Mouse (Mus musculus) embryonic facial prominence, embryonic 10.5 days (tissue): Measurements from ENCODE around the gene Catsperz. TPM values are rescaled to one million over a fixed set of nuclear protein-coding genes. Genes with fewer than 3 reads are reported as not detected.

Experiments used
- DNase-seq: peaks from one replicate; pipeline ENCODE4 v3.0.0-alpha.2; 2017; ENCODE audit warnings: low spot score
- H3K27ac ChIP-seq: fragments of 300-500 bp; sonication (generic); replicated peaks from 2 replicates; pipeline ENCODE4 v1.5.1; 2016; ENCODE audit warnings: mild to moderate bottlenecking
- H3K27me3 ChIP-seq: fragments of 300-500 bp; sonication (generic); replicated peaks from 2 replicates; pipeline ENCODE4 v1.6.1; 2016; ENCODE audit warnings: low read depth, mild to moderate bottlenecking; ENCODE audit not compliant: poor library complexity, severe bottlenecking
- H3K36me3 ChIP-seq: fragments of 300-500 bp; sonication (generic); replicated peaks from 2 replicates; pipeline ENCODE4 v1.6.1; 2016; ENCODE audit warnings: mild to moderate bottlenecking, moderate library complexity
- H3K4me1 ChIP-seq: fragments of 300-500 bp; sonication (generic); 2 replicates; pipeline ENCODE4 v1.6.1; 2016
- H3K4me3 ChIP-seq: fragments of 300-500 bp; sonication (generic); 2 replicates; pipeline ENCODE4 v1.5.1; 2016; ENCODE audit warnings: mild to moderate bottlenecking, moderate library complexity
- H3K9me3 ChIP-seq: fragments of 300-500 bp; sonication (generic); 2 replicates; pipeline ENCODE4 v1.6.1; 2016; ENCODE audit warnings: mild to moderate bottlenecking
- WGBS: fragments of 180-500 bp; shearing (Covaris S2); methylation state at CpG from one replicate; pipeline ENCODE4 v1.1.7; 2016; 5-methylcytosine and 5-hydroxymethylcytosine counted together
- microRNA-seq: library from miRNA; unstranded; fragments of <30 nt; microRNA quantifications from one replicate; pipeline ENCODE4, GENCODE M21; 2017
- polyA plus RNA-seq: library from polyadenylated mRNA; unstranded; fragments of >200 nt; fragmentation: Nextera tagmentation; extraction: Ambion mirVana; gene quantifications from 2 replicates; pipeline ENCODE4 v1.2.1, GENCODE M21; 2016

Gene Catsperz
- polyA plus RNA-seq, 1 experiment from 2014 or later, result 0.74 TPM

DNA sequence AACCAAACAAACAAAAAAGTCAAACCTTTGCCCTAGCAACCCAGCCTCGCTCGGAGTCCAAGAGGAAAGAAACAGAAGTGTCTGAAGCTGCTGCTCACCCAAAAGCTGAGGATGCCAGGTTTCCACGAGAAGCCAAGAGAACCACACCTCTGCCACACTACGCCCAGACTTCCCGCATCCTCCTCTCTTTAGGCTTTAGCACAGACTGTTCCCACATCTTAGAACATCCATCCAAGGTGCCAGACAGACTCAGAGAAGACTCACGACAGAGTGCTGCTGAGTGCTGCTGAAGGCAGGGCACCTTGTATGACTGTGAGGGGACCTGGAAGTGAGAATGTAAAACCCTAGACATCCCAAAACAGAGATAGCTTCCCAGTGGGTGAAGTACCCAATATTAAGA is 49.3 kb downstream of the Catsperz start:
- 92% methylated on average over 6 of the region's 6 CpGs for WGBS
- no peak overlapping the region for H3K4me3 ChIP-seq
- DNase-seq, result no peak
- H3K9me3 ChIP-seq, result peaks cover 8% of the 10 kb centered on the region; the same call in 1 of the 2 replicates
- no peaks in the 10 kb centered on the region for H3K27me3 ChIP-seq
- peaks cover 4% of the 10 kb centered on the region; the same call in 1 of the 2 replicates for H3K4me1 ChIP-seq
- H3K27ac ChIP-seq, result no peak overlapping the region
- no peaks in the 10 kb centered on the region for H3K36me3 ChIP-seq

DNA sequence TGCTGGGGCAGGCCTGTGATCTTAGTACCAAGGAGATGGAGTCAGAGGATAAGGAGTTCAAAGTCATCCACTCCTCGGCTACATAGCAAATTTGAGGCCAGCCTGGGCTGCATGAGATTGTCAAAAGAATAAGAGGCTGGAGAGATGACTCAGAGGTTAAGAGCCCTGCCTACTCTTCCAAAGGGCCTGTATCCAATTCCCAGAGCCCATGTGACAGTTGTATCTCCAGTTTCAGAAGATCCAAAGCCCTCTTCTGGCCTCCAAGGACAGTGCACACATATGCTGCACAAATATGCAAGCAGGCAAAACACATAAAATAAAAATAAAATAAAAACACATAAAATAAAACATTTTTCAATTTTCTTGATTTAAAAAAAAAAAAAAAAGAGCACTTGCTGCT is 50.9 kb downstream of the Catsperz start:
- peaks cover 8% of the 10 kb centered on the region for H3K4me1 ChIP-seq
- WGBS, result 83% methylated on average over 1 of the region's 1 CpGs

DNA sequence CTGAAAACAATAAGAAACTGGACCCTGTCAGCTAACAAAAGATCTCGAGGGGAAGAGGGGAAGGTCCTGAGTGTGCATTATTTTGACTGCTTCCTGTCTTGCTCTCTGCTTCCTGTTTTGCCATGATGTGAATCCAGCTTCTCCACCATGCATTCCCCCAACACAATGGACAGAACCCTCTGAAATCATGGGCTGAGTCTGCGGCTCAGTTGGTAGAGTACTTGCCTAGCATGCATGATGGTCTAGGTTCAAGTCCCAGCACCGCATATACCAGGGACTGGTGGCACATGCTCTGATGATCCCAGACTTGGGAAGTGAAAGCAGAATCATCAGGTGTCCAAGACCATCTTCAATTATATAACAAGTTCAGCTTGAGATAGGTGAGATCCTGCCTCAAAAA is 52.5 kb downstream of the Catsperz start:
- H3K4me1 ChIP-seq, result peaks cover 10% of the 10 kb centered on the region
- H3K36me3 ChIP-seq, result no peaks in the 10 kb centered on the region
- no peak overlapping the region for H3K27ac ChIP-seq
- DNase-seq, result no peak
- no peaks in the 10 kb centered on the region for H3K9me3 ChIP-seq
- H3K27me3 ChIP-seq, result no peaks in the 10 kb centered on the region
- H3K4me3 ChIP-seq, result no peak overlapping the region
- 81% methylated on average over 3 of the region's 3 CpGs for WGBS

More for the DNA sequence above, 50.9 kb downstream of the Catsperz start:
- Histone ChIP-seq H3K4me3 (no peak overlapping the region), H3K36me3 (no peaks in the 10 kb centered on the region), H3K27me3 (no peaks in the 10 kb centered on the region), H3K27ac (no peak overlapping the region), H3K9me3 (no peaks in the 10 kb centered on the region)
- no peak for DNase-seq

Small RNAs within 50 kb of the gene (microRNA-seq; reads per million reads assigned to microRNA genes)
- gene Mir6990, result 1.2 reads per million

Other genes starting within 250 kb of the Catsperz start
- gene Rps6ka4, start 84.7 kb downstream of the Catsperz start, polyA plus RNA-seq, result 5.3 and 7.0 TPM in 2 replicates
- gene Ccdc88b, start 67.2 kb downstream of the Catsperz start, polyA plus RNA-seq, result 0.62 and 0.67 TPM in 2 replicates
- 150 and 168 TPM in 2 replicates for gene Trmt112, start 15.7 kb downstream of the Catsperz start, polyA plus RNA-seq
- 137 and 140 TPM in 2 replicates for gene Prdx5, start 15.3 kb downstream of the Catsperz start, polyA plus RNA-seq
- gene Esrra, start 3.6 kb downstream of the Catsperz start, polyA plus RNA-seq, result 7.9 and 8.9 TPM in 2 replicates
- 0.23 TPM in 1 of 2 replicates, not detected in the other for gene Kcnk4, start 9.1 kb upstream of the Catsperz start, polyA plus RNA-seq
- 53.4 and 55.1 TPM in 2 replicates for gene Bad, start 16.5 kb upstream of the Catsperz start, polyA plus RNA-seq
- 26.9 and 27.5 TPM in 2 replicates for gene Gpr137, start 17.1 kb upstream of the Catsperz start, polyA plus RNA-seq
- 217 and 235 TPM in 2 replicates for gene Ppp1r14b, start 49.6 kb upstream of the Catsperz start, polyA plus RNA-seq
- gene Plcb3, start 51.1 kb upstream of the Catsperz start, polyA plus RNA-seq, result 32.8 and 37.0 TPM in 2 replicates
- 100.0 and 101 TPM in 2 replicates for gene Fkbp2, start 55.1 kb upstream of the Catsperz start, polyA plus RNA-seq
- 36.0 and 36.9 TPM in 2 replicates for gene Vegfb, start 62.3 kb upstream of the Catsperz start, polyA plus RNA-seq
- 18.1 and 18.2 TPM in 2 replicates for gene Dnajc4, start 67.2 kb upstream of the Catsperz start, polyA plus RNA-seq
- 20.1 and 20.9 TPM in 2 replicates for gene Nudt22, start 70.7 kb upstream of the Catsperz start, polyA plus RNA-seq
- 8.3 and 8.8 TPM in 2 replicates for gene Trpt1, start 70.8 kb upstream of the Catsperz start, polyA plus RNA-seq
- 7.1 and 8.0 TPM in 2 replicates for gene Fermt3, start 94.1 kb upstream of the Catsperz start, polyA plus RNA-seq
- 453 and 489 TPM in 2 replicates for gene Stip1, start 114.6 kb upstream of the Catsperz start, polyA plus RNA-seq
- gene Macrod1, start 131.4 kb upstream of the Catsperz start, polyA plus RNA-seq, result 5.0 and 5.4 TPM in 2 replicates
- gene Flrt1, start 180.3 kb upstream of the Catsperz start, polyA plus RNA-seq, result 2.5 and 2.9 TPM in 2 replicates